Mouse (Mus musculus): ENCODE results near the gene Cemip2. TPM values are rescaled to one million over a fixed set of nuclear protein-coding genes. Genes with fewer than 3 reads are reported as not detected.

Gene Cemip2
- total RNA-seq, 1 experiment from 2014 or later: 9.2 TPM

DNA sequence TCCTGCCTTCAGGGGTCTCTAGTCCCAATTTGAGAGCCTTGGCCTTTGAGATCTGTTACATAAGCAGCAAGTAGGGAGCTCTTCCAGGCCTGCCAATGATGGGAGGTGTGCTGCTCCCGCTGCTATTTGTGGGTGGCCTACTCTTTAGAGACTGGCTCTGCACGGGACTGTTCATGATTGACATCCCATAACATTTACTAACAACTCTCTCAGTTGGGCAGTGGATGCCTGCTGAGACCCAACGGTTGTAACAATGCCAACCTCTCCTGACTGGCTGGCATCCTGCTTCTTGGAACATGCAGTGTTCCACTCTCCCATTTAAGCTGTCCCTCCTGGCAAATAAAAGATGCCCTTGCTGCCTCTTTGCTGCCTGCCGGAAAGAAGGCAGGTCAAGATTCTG is 106.2 kb downstream of the Cemip2 start:
- no peak for ATAC-seq (replicated peaks in 1 of 2; ENCODE audit: insufficient read depth in 1 of 2, low FRiP score in 2 of 2, low TSS enrichment in 1 of 2, low read depth in 1 of 2, poor library complexity in 2 of 2, severe bottlenecking in 2 of 2)

DNA sequence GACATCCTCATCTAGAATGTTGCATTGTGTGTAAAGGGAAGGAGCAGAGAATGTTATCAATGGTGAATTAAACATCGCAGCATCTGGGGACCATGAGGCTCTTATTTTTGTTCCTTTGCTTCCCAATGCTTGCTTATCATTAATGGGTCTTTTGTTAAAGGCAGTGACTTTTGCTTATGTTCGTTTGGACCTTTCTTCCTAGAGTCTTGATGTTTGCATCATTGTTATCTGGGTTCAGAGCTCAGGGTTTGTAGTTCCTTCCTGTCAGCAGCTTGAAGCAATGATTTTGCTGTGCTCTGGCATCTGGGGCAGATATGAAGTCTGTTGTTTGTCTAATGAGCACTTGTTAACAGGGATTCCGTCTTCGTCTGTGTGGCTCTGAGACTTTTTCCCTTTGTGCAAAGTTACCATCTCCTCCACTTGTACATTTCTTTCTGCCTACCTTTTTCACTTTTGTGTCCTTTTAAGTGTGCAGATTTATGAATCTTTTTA is 108.1 kb downstream of the Cemip2 start:
- ATAC-seq (replicated peaks in 1 of 2; ENCODE audit: insufficient read depth in 1 of 2, low FRiP score in 2 of 2, low TSS enrichment in 1 of 2, low read depth in 1 of 2, poor library complexity in 2 of 2, severe bottlenecking in 2 of 2): no peak

DNA sequence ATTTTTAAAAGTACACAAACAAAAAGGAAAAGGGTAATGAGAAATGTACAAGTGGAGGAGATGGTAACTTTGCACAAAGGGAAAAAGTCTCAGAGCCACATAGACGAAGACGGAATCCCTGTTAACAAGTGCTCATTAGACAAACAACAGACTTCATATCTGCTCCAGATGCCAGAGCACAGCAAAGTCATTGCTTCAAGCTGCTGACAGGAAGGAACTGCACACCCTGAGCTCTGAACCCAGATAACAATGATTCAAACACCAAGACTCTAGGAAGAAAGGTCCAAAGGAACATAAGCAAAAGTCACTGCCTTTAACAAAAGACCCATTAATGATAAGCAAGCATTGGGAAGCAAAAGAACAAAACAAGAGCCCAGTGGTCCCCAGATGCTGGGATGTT is 112.6 kb downstream of the Cemip2 start:
- ATAC-seq (replicated peaks in 1 of 2; ENCODE audit: insufficient read depth in 1 of 2, low FRiP score in 2 of 2, low TSS enrichment in 1 of 2, low read depth in 1 of 2, poor library complexity in 2 of 2, severe bottlenecking in 2 of 2): peak; percentile 25 to 65; a peak in 3 of 4 replicates

DNA sequence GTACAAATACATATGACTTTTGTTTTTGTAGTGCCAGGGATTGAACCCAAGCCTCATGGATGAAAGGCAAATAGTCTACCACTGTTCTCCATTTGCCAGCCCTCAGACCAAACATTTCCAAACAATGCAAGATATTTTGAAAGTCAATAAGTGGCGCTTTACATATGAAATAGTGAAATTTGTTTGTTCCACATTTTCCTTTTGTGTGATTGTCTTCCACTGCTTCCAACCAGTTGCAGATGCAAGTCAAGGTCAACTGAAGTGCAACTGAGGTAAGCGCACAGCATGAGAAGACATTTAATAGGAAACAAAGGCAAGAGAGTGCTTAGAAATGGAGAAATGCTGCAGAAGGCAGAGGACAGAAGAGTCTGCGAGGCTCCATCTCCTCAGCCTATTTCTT is 116.7 kb downstream of the Cemip2 start:
- ATAC-seq (replicated peaks in 1 of 2; ENCODE audit: insufficient read depth in 1 of 2, low FRiP score in 2 of 2, low TSS enrichment in 1 of 2, low read depth in 1 of 2, poor library complexity in 2 of 2, severe bottlenecking in 2 of 2): no peak

DNA sequence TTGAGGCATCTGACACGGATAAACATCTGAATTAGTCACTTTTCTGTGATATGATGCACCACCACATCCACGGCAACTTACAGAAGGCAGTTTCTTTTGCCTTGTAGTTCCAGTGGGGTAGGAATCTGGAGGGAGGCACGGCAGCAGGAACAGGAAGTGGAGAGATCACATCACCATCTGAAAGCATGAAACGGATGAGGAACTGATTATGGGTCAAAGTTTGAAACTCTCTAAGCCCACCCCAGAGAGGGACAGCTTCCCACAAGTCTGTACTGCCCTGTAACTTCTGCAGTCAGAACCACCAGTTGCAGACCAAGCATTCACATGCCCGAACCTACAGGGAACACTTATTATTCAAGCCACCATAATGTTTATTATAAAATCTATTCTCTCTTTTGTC is 117.4 kb downstream of the Cemip2 start:
- ATAC-seq (replicated peaks in 1 of 2; ENCODE audit: insufficient read depth in 1 of 2, low FRiP score in 2 of 2, low TSS enrichment in 1 of 2, low read depth in 1 of 2, poor library complexity in 2 of 2, severe bottlenecking in 2 of 2): peak in 1 of 2 experiments; percentile 20; a peak in 1 of 4 replicates

DNA sequence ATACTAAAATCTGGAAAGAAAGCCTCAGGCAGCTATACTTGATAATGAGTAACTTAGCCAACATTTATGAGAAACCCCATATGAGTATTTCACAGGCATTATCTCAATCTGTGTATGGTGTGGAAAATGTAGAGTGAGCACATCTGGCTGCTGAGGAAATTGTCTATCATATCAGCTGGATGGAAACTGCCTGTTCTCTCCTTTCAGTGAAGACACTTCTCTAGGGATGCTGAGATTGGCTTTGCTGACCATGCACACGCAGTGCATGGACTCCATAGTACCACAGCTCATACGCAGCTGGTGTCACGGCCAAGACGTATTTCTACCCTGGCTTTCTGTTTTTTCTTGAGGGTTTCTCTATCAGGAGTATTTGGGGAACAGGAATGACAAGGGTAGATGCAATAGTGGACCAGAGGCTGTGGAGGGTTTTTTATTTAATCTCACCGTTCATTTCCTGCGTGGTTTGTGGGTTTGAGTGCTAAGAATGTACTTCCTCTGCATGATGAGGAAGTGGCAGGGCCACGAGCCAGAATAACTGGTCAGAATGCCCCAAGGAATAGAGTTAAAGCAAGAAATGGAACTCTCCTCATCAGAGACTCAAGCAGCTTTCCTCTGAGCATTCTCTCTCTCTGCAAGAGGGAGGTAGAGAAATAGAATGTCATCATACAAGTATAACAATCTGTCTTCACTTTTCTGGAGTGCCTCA is 119.1 kb downstream of the Cemip2 start:
- ATAC-seq (replicated peaks in 1 of 2; ENCODE audit: insufficient read depth in 1 of 2, low FRiP score in 2 of 2, low TSS enrichment in 1 of 2, low read depth in 1 of 2, poor library complexity in 2 of 2, severe bottlenecking in 2 of 2): peak; percentile 99

DNA sequence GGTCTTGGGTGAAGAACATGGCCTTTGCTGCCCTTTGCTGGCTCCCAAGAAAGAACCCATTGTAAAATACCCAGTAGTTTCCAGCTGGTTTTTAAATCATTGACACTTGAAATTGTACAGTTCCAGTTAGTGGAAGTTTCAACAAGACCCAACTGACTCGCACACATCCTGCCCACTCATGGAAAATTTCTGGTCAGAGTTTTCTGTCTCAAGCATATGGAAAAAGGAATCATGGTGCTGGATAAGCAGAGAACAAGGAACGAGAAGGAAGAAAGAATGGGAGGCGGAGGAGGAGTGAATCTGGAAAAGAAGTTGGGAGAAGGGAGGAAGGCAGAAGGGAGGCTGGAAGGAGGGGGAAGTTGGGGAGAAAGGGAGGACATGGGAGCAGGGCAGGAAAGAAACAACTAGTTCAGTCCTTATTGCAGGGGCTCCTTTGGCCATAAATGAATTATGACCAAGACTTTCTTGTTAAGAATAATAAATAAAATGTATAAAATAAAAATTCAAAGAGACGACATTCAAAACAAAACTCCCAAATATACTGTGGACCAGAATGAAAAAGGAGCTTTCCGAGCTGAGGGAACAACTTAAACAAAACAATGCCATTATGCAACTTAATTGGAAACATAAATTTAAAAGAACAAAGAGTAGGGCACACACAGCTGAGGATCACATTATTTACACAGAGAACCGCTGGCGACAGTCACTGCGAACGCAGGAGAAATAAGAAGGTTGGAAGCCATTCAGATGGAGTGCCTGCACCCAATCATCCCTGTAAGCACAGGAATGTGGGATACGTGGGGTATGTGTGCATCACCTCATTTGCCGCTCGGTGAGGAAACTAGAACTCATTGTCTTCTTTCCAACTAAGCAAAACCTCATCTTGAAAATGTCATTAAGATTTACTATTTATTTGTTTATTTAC is 120.1 kb downstream of the Cemip2 start:
- no peak for ATAC-seq (replicated peaks in 1 of 2; ENCODE audit: insufficient read depth in 1 of 2, low FRiP score in 2 of 2, low TSS enrichment in 1 of 2, low read depth in 1 of 2, poor library complexity in 2 of 2, severe bottlenecking in 2 of 2)

Other genes starting within 250 kb of the Cemip2 start
- 84.7 and 96.5 TPM in 2 replicates for gene 1110059E24Rik, start 125.4 kb upstream of the Cemip2 start, total RNA-seq (2017)
- gene Abhd17b, start 125.2 kb upstream of the Cemip2 start, total RNA-seq (2017): 68.4 and 74.2 TPM in 2 replicates